Mouse (Mus musculus) megakaryocyte, embryonic 14.5 days (primary cell): Measurements from ENCODE around the gene Cer1.

ENCODE experiments used
- FLI1 ChIP-seq: IDR thresholded peaks from 2 replicates; pipeline ENCODE4 v1.6.1; 2012; ENCODE audit warnings: low read length, inconsistent platforms, mixed read lengths
- GATA1 ChIP-seq: IDR thresholded peaks from 3 replicates; pipeline ENCODE4 v1.6.1; 2012; ENCODE audit warnings: mixed read lengths, low read length, inconsistent platforms, borderline replicate concordance

DNA sequence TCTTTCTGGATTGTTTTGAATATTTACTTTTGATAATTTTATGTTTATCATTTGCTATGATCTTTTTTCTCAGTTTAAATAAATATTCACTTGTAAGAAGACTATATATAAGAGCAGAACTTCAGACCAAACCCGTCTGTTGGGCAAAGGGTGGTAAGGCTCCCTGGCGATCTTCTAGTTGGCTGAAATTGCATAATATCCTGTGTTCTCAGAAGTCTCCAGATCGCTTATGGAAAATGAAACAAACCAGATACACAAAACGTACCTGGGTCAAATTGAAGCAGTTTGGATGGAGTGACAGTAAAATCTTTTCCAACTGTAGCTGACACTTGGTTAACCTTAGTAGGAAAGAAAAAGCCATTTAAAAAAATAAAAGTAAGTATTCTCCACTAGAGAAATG is 37.0 kb upstream of the Cer1 start:
- TF ChIP-seq GATA1: no peak
- no peak for TF ChIP-seq FLI1
